Mouse (Mus musculus) midbrain, embryonic 14.5 days (tissue): ENCODE data around the gene Frmd4a. TPM values are rescaled to one million over a fixed set of nuclear protein-coding genes. Genes with fewer than 3 reads are reported as not detected.

Source experiments
- ATAC-seq: fragments of 200-750 bp; cut with Nextera tagmentation; 2 replicates; pipeline ENCODE4 v1.8.0; 2017; ENCODE audit warnings: moderate number of reproducible peaks, moderate library complexity; ENCODE audit not compliant: low FRiP score, low TSS enrichment
- DNase-seq: peaks from one replicate; pipeline ENCODE4 v3.0.0-alpha.2; 2015
- H3K27ac ChIP-seq: fragments of 300-500 bp; sonication (generic); replicated peaks from 2 replicates; pipeline ENCODE4 v1.5.1; 2014; ENCODE audit warnings: mild to moderate bottlenecking, low read depth, low read length, moderate library complexity
- H3K27me3 ChIP-seq: fragments of 300-500 bp; sonication (generic); 2 replicates; pipeline ENCODE4 v1.6.1; 2014; ENCODE audit warnings: low read length, control low read depth, mixed read lengths; ENCODE audit not compliant: control insufficient read depth, insufficient read depth
- H3K36me3 ChIP-seq: fragments of 300-500 bp; sonication (generic); 2 replicates; pipeline ENCODE4 v1.6.1; 2014; ENCODE audit warnings: low read length, control low read depth; ENCODE audit not compliant: control insufficient read depth, insufficient read depth
- H3K4me1 ChIP-seq: fragments of 300-500 bp; sonication (generic); 2 replicates; pipeline ENCODE4 v1.6.1; 2014; ENCODE audit warnings: mild to moderate bottlenecking, antibody characterized with exemption, low read length, control low read depth; ENCODE audit not compliant: control insufficient read depth, insufficient read depth
- H3K4me2 ChIP-seq: fragments of 300-500 bp; sonication (generic); 2 replicates; pipeline ENCODE4 v1.6.1; 2014; ENCODE audit warnings: mild to moderate bottlenecking, low read length, moderate library complexity
- H3K4me3 ChIP-seq: fragments of 300-500 bp; sonication (generic); replicated peaks from 2 replicates; pipeline ENCODE4 v1.5.1; 2014; ENCODE audit warnings: low read depth, low read length
- H3K9ac ChIP-seq: fragments of 300-500 bp; sonication (generic); replicated peaks from 2 replicates; pipeline ENCODE4 v1.6.1; 2014; ENCODE audit warnings: mild to moderate bottlenecking, low read length, moderate library complexity
- H3K9me3 ChIP-seq: fragments of 300-500 bp; sonication (generic); 2 replicates; pipeline ENCODE4 v1.6.1; 2016; ENCODE audit warnings: low read length, control low read depth, mixed read lengths; ENCODE audit not compliant: control insufficient read depth
- WGBS: fragments of 180-500 bp; shearing (Covaris S2); extraction: QIAGEN DNeasy Blood & Tissue Kit; methylation state at CpG from one replicate; pipeline ENCODE4 v1.1.7; 2014; 5-methylcytosine and 5-hydroxymethylcytosine counted together
- polyA plus RNA-seq: library from polyadenylated mRNA; unstranded; fragments of >200 nt; fragmentation: Nextera tagmentation; extraction: Ambion mirVana; gene quantifications from 2 replicates; pipeline ENCODE4 v1.2.1, GENCODE M21; 2014

The Frmd4a gene
- polyA plus RNA-seq, 1 experiment from 2014 or later, result 68.4 TPM

GRCm38 (mm10) chr2:4474539-4474937, 457.0 kb downstream of the Frmd4a start:
- Histone ChIP-seq H3K27ac (no peak overlapping the region), H3K9me3 (no peaks in the 10 kb centered on the region), H3K36me3 (peaks cover 32% of the 10 kb centered on the region), H3K4me1 (0 out of 2 replicates have a peak, but pooled peaks cover 3% of the 10 kb centered on the region), H3K9ac (no peak overlapping the region), H3K4me3 (no peak overlapping the region), H3K4me2 (no peak overlapping the region), H3K27me3 (no peaks in the 10 kb centered on the region)
- ATAC-seq (no peak), DNase-seq (no peak)

- no peaks in the 10 kb centered on the region for H3K27me3 ChIP-seq
- H3K4me2 ChIP-seq, result no peak overlapping the region
- 80% methylated on average over 4 of the region's 4 CpGs for WGBS
- ATAC-seq (no peak), DNase-seq (no peak)
- peaks cover 32% of the 10 kb centered on the region for H3K36me3 ChIP-seq
- peaks cover 6% of the 10 kb centered on the region; the same call in 1 of the 2 replicates for H3K4me1 ChIP-seq
- no peak overlapping the region for H3K4me3 ChIP-seq
- H3K9ac ChIP-seq, result no peak overlapping the region
- H3K9me3 ChIP-seq, result no peaks in the 10 kb centered on the region
- no peak overlapping the region for H3K27ac ChIP-seq
These were observed 458.5 kb downstream of the Frmd4a start for GRCm38 (mm10) chr2:4475991-4476390.

GRCm38 (mm10) chr2:4476608-4477007, 459.1 kb downstream of the Frmd4a start:
- no peaks in the 10 kb centered on the region for H3K27me3 ChIP-seq
- H3K9me3 ChIP-seq, result no peaks in the 10 kb centered on the region
- no peak overlapping the region for H3K27ac ChIP-seq
- peaks cover 9% of the 10 kb centered on the region; the same call in 1 of the 2 replicates for H3K4me1 ChIP-seq
- no peak overlapping the region for H3K9ac ChIP-seq
- H3K36me3 ChIP-seq, result peaks cover 32% of the 10 kb centered on the region
- no peak overlapping the region for H3K4me2 ChIP-seq
- H3K4me3 ChIP-seq, result no peak overlapping the region
- WGBS, result 94% methylated on average over 5 of the region's 5 CpGs
- ATAC-seq (no peak), DNase-seq (no peak)

- H3K9me3 ChIP-seq, result no peaks in the 10 kb centered on the region
- peaks cover 9% of the 10 kb centered on the region; the same call in 1 of the 2 replicates for H3K4me1 ChIP-seq
- H3K4me3 ChIP-seq, result no peak overlapping the region
- no peak overlapping the region for H3K9ac ChIP-seq
- H3K27me3 ChIP-seq, result no peaks in the 10 kb centered on the region
- ATAC-seq (no peak), DNase-seq (no peak)
- 90% methylated on average over 5 of the region's 5 CpGs for WGBS
- H3K4me2 ChIP-seq, result no peak overlapping the region
- no peak overlapping the region for H3K27ac ChIP-seq
- H3K36me3 ChIP-seq, result peaks cover 32% of the 10 kb centered on the region
These were observed 459.8 kb downstream of the Frmd4a start for GRCm38 (mm10) chr2:4477311-4477710.

GRCm38 (mm10) chr2:4480180-4480579, 462.7 kb downstream of the Frmd4a start:
- ATAC-seq (no peak), DNase-seq (no peak)
- no peaks in the 10 kb centered on the region for H3K9me3 ChIP-seq
- H3K4me2 ChIP-seq, result no peak overlapping the region
- peaks cover 21% of the 10 kb centered on the region for H3K36me3 ChIP-seq
- 92% methylated on average over 5 of the region's 5 CpGs for WGBS
- no peak overlapping the region for H3K27ac ChIP-seq
- no peak overlapping the region for H3K9ac ChIP-seq
- H3K4me1 ChIP-seq, result peaks cover 7% of the 10 kb centered on the region; the same call in 1 of the 2 replicates
- no peaks in the 10 kb centered on the region for H3K27me3 ChIP-seq
- no peak overlapping the region for H3K4me3 ChIP-seq

GRCm38 (mm10) chr2:4481154-4481553, 463.6 kb downstream of the Frmd4a start:
- H3K4me3 ChIP-seq, result no peak overlapping the region
- 33% methylated on average over 11 of the region's 11 CpGs for WGBS
- H3K27ac ChIP-seq, result no peak overlapping the region
- no peak overlapping the region for H3K4me2 ChIP-seq
- H3K27me3 ChIP-seq, result no peaks in the 10 kb centered on the region
- H3K9ac ChIP-seq, result no peak overlapping the region
- no peak; the same call in 1 of the 2 replicates for ATAC-seq
- H3K36me3 ChIP-seq, result peaks cover 13% of the 10 kb centered on the region; the same call in 1 of the 2 replicates
- H3K4me1 ChIP-seq, result peaks cover 7% of the 10 kb centered on the region; the same call in 1 of the 2 replicates
- H3K9me3 ChIP-seq, result no peaks in the 10 kb centered on the region
- no peak for DNase-seq

GRCm38 (mm10) chr2:4486185-4486584, 468.7 kb downstream of the Frmd4a start:
- DNase-seq, result no peak
- Histone ChIP-seq H3K4me1 (peaks cover 19% of the 10 kb centered on the region), H3K36me3 (peaks cover 12% of the 10 kb centered on the region; the same call in 1 of the 2 replicates), H3K4me3 (no peak overlapping the region), H3K27ac (no peak overlapping the region), H3K9me3 (no peaks in the 10 kb centered on the region), H3K27me3 (no peaks in the 10 kb centered on the region), H3K9ac (no peak overlapping the region), H3K4me2 (no peak overlapping the region)
- no peak for ATAC-seq
- WGBS, result 88% methylated on average over 5 of the region's 5 CpGs

- Histone ChIP-seq H3K4me3 (no peak overlapping the region), H3K4me1 (peaks cover 28% of the 10 kb centered on the region), H3K9ac (no peak overlapping the region), H3K36me3 (peaks cover 12% of the 10 kb centered on the region; the same call in 1 of the 2 replicates), H3K27me3 (no peaks in the 10 kb centered on the region), H3K9me3 (no peaks in the 10 kb centered on the region), H3K4me2 (no peak overlapping the region), H3K27ac (no peak overlapping the region)
- WGBS, result 95% methylated on average over 2 of the region's 2 CpGs
- ATAC-seq (no peak), DNase-seq (no peak)
These were observed 469.8 kb downstream of the Frmd4a start for GRCm38 (mm10) chr2:4487280-4487679.

GRCm38 (mm10) chr2:4490845-4491244, 473.3 kb downstream of the Frmd4a start:
- no peaks in the 10 kb centered on the region for H3K27me3 ChIP-seq
- peaks cover 36% of the 10 kb centered on the region for H3K4me1 ChIP-seq
- no peak overlapping the region for H3K9ac ChIP-seq
- 57% methylated on average over 5 of the region's 5 CpGs for WGBS
- peak overlapping the region; percentile 50 for H3K27ac ChIP-seq
- no peak for ATAC-seq
- H3K9me3 ChIP-seq, result no peaks in the 10 kb centered on the region
- H3K4me2 ChIP-seq, result no peak overlapping the region
- peak; percentile 56 for DNase-seq
- H3K36me3 ChIP-seq, result peaks cover 12% of the 10 kb centered on the region
- no peak overlapping the region for H3K4me3 ChIP-seq
